Mouse (Mus musculus): ENCODE results near the gene Fat1. TPM values are rescaled to one million over a fixed set of nuclear protein-coding genes. Genes with fewer than 3 reads are reported as not detected.

Gene Fat1
- total and polyA plus RNA-seq, 3 experiments, result under 0.01 TPM; not detected in 2

GRCm38 (mm10) chr8:45015876-45016275 is 80.6 kb downstream of the Fat1 start:
- Histone ChIP-seq H3K27ac (ENCODE audit: control insufficient read depth, low read depth, low read length) (no peak overlapping the region), H3K27me3 (ENCODE audit: control insufficient read depth in 1 of 2, insufficient read depth in 2 of 2, low read length in 2 of 2) (no peaks in the 10 kb centered on the region), H3K36me3 (ENCODE audit: control insufficient read depth in 1 of 2, insufficient read depth in 2 of 2, low read length in 2 of 2) (no peaks in the 10 kb centered on the region), H3K9me3 (replicated peaks; ENCODE audit: insufficient read depth, low read length) (no peaks in the 10 kb centered on the region), H3K79me2 (ENCODE audit: control insufficient read depth, insufficient read depth, low read length, poor library complexity) (no peaks in the 10 kb centered on the region), H3K4me3 (ENCODE audit: control insufficient read depth in 1 of 2, insufficient read depth in 1 of 2, low read depth in 2 of 2, low read length in 2 of 2) (no peak overlapping the region), H3K4me1 (ENCODE audit: control insufficient read depth in 1 of 2, insufficient read depth in 2 of 2, low read length in 2 of 2) (no peaks in the 10 kb centered on the region), H3K9ac (ENCODE audit: control insufficient read depth, low read depth, low read length, poor library complexity, severe bottlenecking) (no peak overlapping the region)
- TF ChIP-seq JUND (IDR thresholded peaks at IDR 0.05; ENCODE audit: low read depth, low read length), result no peak
- TF ChIP-seq POLR2AphosphoS5 (IDR thresholded peaks at IDR 0.05; ENCODE audit: borderline replicate concordance, low read depth, low read length), result no peak
- no peak for TF ChIP-seq ZC3H11A (IDR thresholded peaks at IDR 0.05; ENCODE audit: low read depth, low read length)
- no peak for TF ChIP-seq POLR2AphosphoS2 (IDR thresholded peaks at IDR 0.05; ENCODE audit: low read length)
- DNase-seq (ENCODE audit: low read depth, low spot score), result no peak

GRCm38 (mm10) chr8:45019241-45019640 is 84.0 kb downstream of the Fat1 start:
- Histone ChIP-seq H3K4me3 (ENCODE audit: control insufficient read depth in 1 of 2, insufficient read depth in 1 of 2, low read depth in 2 of 2, low read length in 2 of 2) (no peak overlapping the region), H3K4me1 (ENCODE audit: control insufficient read depth in 1 of 2, insufficient read depth in 2 of 2, low read length in 2 of 2) (no peaks in the 10 kb centered on the region), H3K27me3 (ENCODE audit: control insufficient read depth in 1 of 2, insufficient read depth in 2 of 2, low read length in 2 of 2) (no peaks in the 10 kb centered on the region), H3K9ac (ENCODE audit: control insufficient read depth, low read depth, low read length, poor library complexity, severe bottlenecking) (no peak overlapping the region), H3K79me2 (ENCODE audit: control insufficient read depth, insufficient read depth, low read length, poor library complexity) (no peaks in the 10 kb centered on the region), H3K9me3 (replicated peaks; ENCODE audit: insufficient read depth, low read length) (no peaks in the 10 kb centered on the region), H3K36me3 (ENCODE audit: control insufficient read depth in 1 of 2, insufficient read depth in 2 of 2, low read length in 2 of 2) (no peaks in the 10 kb centered on the region), H3K27ac (ENCODE audit: control insufficient read depth, low read depth, low read length) (no peak overlapping the region)
- DNase-seq (ENCODE audit: low read depth, low spot score), result no peak
- TF ChIP-seq JUND (IDR thresholded peaks at IDR 0.05; ENCODE audit: low read depth, low read length) (no peak), POLR2A (IDR thresholded peaks at IDR 0.05; ENCODE audit: control insufficient read depth in 1 of 2, insufficient read depth in 1 of 2, low read depth in 1 of 2, low read length in 2 of 2, poor library complexity in 1 of 2) (no peak), CTCF (IDR thresholded peaks at IDR 0.05 in 2 of 3, conservative IDR thresholded peaks at IDR 0.05 in 1 of 3; ENCODE audit: control insufficient read depth in 1 of 3, insufficient read depth in 1 of 3, low read depth in 2 of 3, low read length in 3 of 3, poor library complexity in 1 of 3, severe bottlenecking in 1 of 3) (no peak), GATA1 (IDR thresholded peaks at IDR 0.05; ENCODE audit: low read depth, low read length) (no peak), GABPA (IDR thresholded peaks at IDR 0.05; ENCODE audit: low read depth, low read length) (no peak), USF2 (IDR thresholded peaks at IDR 0.05; ENCODE audit: borderline replicate concordance in 1 of 2, insufficient read depth in 1 of 2, low read depth in 1 of 2, low read length in 2 of 2) (no peak), KAT2A (conservative IDR thresholded peaks at IDR 0.05; ENCODE audit: low read depth, low read length) (no peak), MEF2A (IDR thresholded peaks at IDR 0.05; ENCODE audit: extremely low read depth, insufficient replicate concordance, low read depth, low read length, poor library complexity, severe bottlenecking) (no peak), MAX (IDR thresholded peaks at IDR 0.05; ENCODE audit: low read length) (no peak), ZMIZ1 (IDR thresholded peaks at IDR 0.05; ENCODE audit: low read depth, low read length) (no peak)

- H3K27me3 ChIP-seq (ENCODE audit: control insufficient read depth in 1 of 2, insufficient read depth in 2 of 2, low read length in 2 of 2), result no peaks in the 10 kb centered on the region
- TF ChIP-seq MAX (IDR thresholded peaks at IDR 0.05; ENCODE audit: low read length), result no peak
- no peak for TF ChIP-seq USF1 (IDR thresholded peaks at IDR 0.05; ENCODE audit: low read depth, low read length)
- no peak for TF ChIP-seq CHD2 (IDR thresholded peaks at IDR 0.05; ENCODE audit: low read length)
- no peak for TF ChIP-seq GABPA (IDR thresholded peaks at IDR 0.05; ENCODE audit: low read depth, low read length)
- no peak for TF ChIP-seq TCF12 (IDR thresholded peaks at IDR 0.05; ENCODE audit: low read depth, low read length)
- TF ChIP-seq SIN3A (IDR thresholded peaks at IDR 0.05; ENCODE audit: low read length), result no peak
- no peak for TF ChIP-seq POLR2AphosphoS2 (IDR thresholded peaks at IDR 0.05; ENCODE audit: low read length)
- TF ChIP-seq MAFK (IDR thresholded peaks at IDR 0.05; ENCODE audit: borderline replicate concordance, low read depth, low read length), result no peak
- H3K36me3 ChIP-seq (ENCODE audit: control insufficient read depth in 1 of 2, insufficient read depth in 2 of 2, low read length in 2 of 2), result no peaks in the 10 kb centered on the region
- no peak overlapping the region for H3K27ac ChIP-seq (ENCODE audit: control insufficient read depth, low read depth, low read length)
- no peaks in the 10 kb centered on the region for H3K4me1 ChIP-seq (ENCODE audit: control insufficient read depth in 1 of 2, insufficient read depth in 2 of 2, low read length in 2 of 2)
- no peaks in the 10 kb centered on the region for H3K79me2 ChIP-seq (ENCODE audit: control insufficient read depth, insufficient read depth, low read length, poor library complexity)
- H3K9ac ChIP-seq (ENCODE audit: control insufficient read depth, low read depth, low read length, poor library complexity, severe bottlenecking), result no peak overlapping the region
- H3K9me3 ChIP-seq (replicated peaks; ENCODE audit: insufficient read depth, low read length), result no peaks in the 10 kb centered on the region
- H3K4me3 ChIP-seq (ENCODE audit: control insufficient read depth in 1 of 2, insufficient read depth in 1 of 2, low read depth in 2 of 2, low read length in 2 of 2), result no peak overlapping the region
- no peak for DNase-seq (ENCODE audit: low read depth, low spot score)
These were observed 85.9 kb downstream of the Fat1 start for GRCm38 (mm10) chr8:45021171-45021570.
